Mouse (Mus musculus) heart, embryonic 16.5 days (tissue): ENCODE data around the gene Sorbs2. TPM values are rescaled to one million over a fixed set of nuclear protein-coding genes. Genes with fewer than 3 reads are reported as not detected.
A peak's percentile ranks its signal among the peaks of the same experiment; 100 is the strongest.

ENCODE experiments used
- ATAC-seq: fragments of 200-750 bp; cut with Nextera tagmentation; replicated peaks from 2 replicates; pipeline ENCODE4 v1.8.0; 2017; ENCODE audit warnings: moderate number of reproducible peaks; ENCODE audit not compliant: insufficient read depth, low FRiP score; ENCODE audit errors: extremely low read depth
- H3K27ac ChIP-seq: fragments of 300-500 bp; sonication (generic); 2 replicates; pipeline ENCODE4 v1.5.1; 2014; ENCODE audit warnings: mild to moderate bottlenecking, low read length, control low read depth, moderate library complexity
- H3K27me3 ChIP-seq: fragments of 300-500 bp; sonication (generic); 2 replicates; pipeline ENCODE4 v1.6.1; 2014; ENCODE audit warnings: low read length, mixed read lengths; ENCODE audit not compliant: control insufficient read depth, insufficient read depth
- H3K36me3 ChIP-seq: fragments of 300-500 bp; sonication (generic); 2 replicates; pipeline ENCODE4 v1.6.1; 2014; ENCODE audit not compliant: control insufficient read depth, insufficient read depth
- H3K4me1 ChIP-seq: fragments of 300-500 bp; sonication (generic); 2 replicates; pipeline ENCODE4 v1.6.1; 2014; ENCODE audit warnings: low read length, mixed read lengths; ENCODE audit not compliant: control insufficient read depth, insufficient read depth
- H3K4me2 ChIP-seq: fragments of 300-500 bp; sonication (generic); 2 replicates; pipeline ENCODE4 v1.6.1; 2014; ENCODE audit warnings: low read depth, mild to moderate bottlenecking, control low read depth, low read length
- H3K4me3 ChIP-seq: fragments of 300-500 bp; sonication (generic); 2 replicates; pipeline ENCODE4 v1.5.1; 2014; ENCODE audit warnings: mild to moderate bottlenecking, control low read depth, low read length
- H3K9ac ChIP-seq: fragments of 300-500 bp; sonication (generic); 2 replicates; pipeline ENCODE4 v1.6.1; 2014; ENCODE audit warnings: low read length, control low read depth
- H3K9me3 ChIP-seq: fragments of 300-500 bp; sonication (generic); replicated peaks from 2 replicates; pipeline ENCODE4 v1.6.1; 2016; ENCODE audit warnings: low read length; ENCODE audit not compliant: control insufficient read depth
- WGBS: fragments of 180-500 bp; shearing (Covaris S2); extraction: QIAGEN DNeasy Blood & Tissue Kit; methylation state at CpG from one replicate; pipeline ENCODE4 v1.1.7; 2014; 5-methylcytosine and 5-hydroxymethylcytosine counted together
- polyA plus RNA-seq: library from polyadenylated mRNA; unstranded; fragments of >200 nt; fragmentation: Nextera tagmentation; extraction: Ambion mirVana; gene quantifications from 2 replicates; pipeline ENCODE4 v1.2.1, GENCODE M21; 2015

Gene Sorbs2
- 316 and 349 TPM in 2 replicates for polyA plus RNA-seq

GRCm38 (mm10) chr8:45507634-45508321, at the start of gene Sorbs2:
Sorbs2 (plus strand) TSS chr8:45507788.
- H3K4me3 ChIP-seq, result peak within 1 kb of the TSS; percentile 30
- no peaks in the 10 kb centered on the region for H3K27me3 ChIP-seq
- H3K4me1 ChIP-seq, result no peaks in the 10 kb centered on the region; the same call in 1 of the 2 replicates
- no peak within 1 kb of the TSS for H3K27ac ChIP-seq
- 28% methylated on average over 16 of the region's 16 CpGs for WGBS
- no peaks in the 10 kb centered on the region for H3K36me3 ChIP-seq
- H3K4me2 ChIP-seq, result peak within 1 kb of the TSS; percentile 57
- peak within 1 kb of the TSS; percentile 38; the same call in 1 of the 2 replicates for H3K9ac ChIP-seq
- ATAC-seq, result no peak
- no peaks in the 10 kb centered on the region for H3K9me3 ChIP-seq

GRCm38 (mm10) chr8:45457874-45458273, 49.7 kb upstream of the Sorbs2 start:
- Histone ChIP-seq H3K4me3 (no peak overlapping the region), H3K9me3 (0 out of 2 replicates have a peak, but pooled peaks cover 3% of the 10 kb centered on the region), H3K27ac (no peak overlapping the region), H3K36me3 (no peaks in the 10 kb centered on the region), H3K9ac (no peak overlapping the region), H3K4me2 (no peak overlapping the region), H3K4me1 (peaks cover 3% of the 10 kb centered on the region; the same call in 1 of the 2 replicates), H3K27me3 (no peaks in the 10 kb centered on the region)
- ATAC-seq, result no peak

GRCm38 (mm10) chr8:45469006-45469405, 38.6 kb upstream of the Sorbs2 start:
- no peak overlapping the region for H3K9ac ChIP-seq

GRCm38 (mm10) chr8:45469507-45470178, 37.9 kb upstream of the Sorbs2 start:
- H3K4me1 ChIP-seq, result no peaks in the 10 kb centered on the region
- no peak overlapping the region for H3K9ac ChIP-seq
- no peaks in the 10 kb centered on the region for H3K36me3 ChIP-seq
- no peak for ATAC-seq
- 57% methylated on average over 8 of the region's 8 CpGs for WGBS
- H3K4me2 ChIP-seq, result no peak overlapping the region
- no peak overlapping the region for H3K4me3 ChIP-seq
- 0 out of 2 replicates have a peak, but pooled peaks cover under 1% of the 10 kb centered on the region for H3K9me3 ChIP-seq
- peak overlapping the region; percentile 1; the same call in 1 of the 2 replicates for H3K27ac ChIP-seq
- H3K27me3 ChIP-seq, result no peaks in the 10 kb centered on the region

More at GRCm38 (mm10) chr8:45469006-45469405, 38.6 kb upstream of the Sorbs2 start:
- no peaks in the 10 kb centered on the region for H3K27me3 ChIP-seq
- no peak overlapping the region; the same call in 1 of the 2 replicates for H3K27ac ChIP-seq
- 76% methylated on average over 2 of the region's 2 CpGs for WGBS
- ATAC-seq, result no peak
- H3K4me1 ChIP-seq, result no peaks in the 10 kb centered on the region
- H3K9me3 ChIP-seq, result no peaks in the 10 kb centered on the region
- no peak overlapping the region for H3K4me3 ChIP-seq
- H3K36me3 ChIP-seq, result no peaks in the 10 kb centered on the region
- no peak overlapping the region for H3K4me2 ChIP-seq

GRCm38 (mm10) chr8:45480886-45481285, 26.7 kb upstream of the Sorbs2 start:
- no peak for ATAC-seq
- WGBS, result 48% methylated on average over 4 of the region's 4 CpGs
- Histone ChIP-seq H3K9me3 (peaks cover 6% of the 10 kb centered on the region; the same call in 1 of the 2 replicates), H3K4me1 (no peaks in the 10 kb centered on the region), H3K4me2 (no peak overlapping the region), H3K4me3 (no peak overlapping the region), H3K9ac (no peak overlapping the region), H3K27ac (no peak overlapping the region), H3K27me3 (no peaks in the 10 kb centered on the region), H3K36me3 (no peaks in the 10 kb centered on the region)

- ATAC-seq, result no peak
- no peak overlapping the region for H3K4me3 ChIP-seq
- no peaks in the 10 kb centered on the region for H3K36me3 ChIP-seq
- H3K27ac ChIP-seq, result no peak overlapping the region
- H3K27me3 ChIP-seq, result no peaks in the 10 kb centered on the region
- H3K4me2 ChIP-seq, result no peak overlapping the region
- no peaks in the 10 kb centered on the region for H3K4me1 ChIP-seq
- WGBS, result 77% methylated on average over 3 of the region's 3 CpGs
- H3K9me3 ChIP-seq, result peaks cover 2% of the 10 kb centered on the region; the same call in 1 of the 2 replicates
- H3K9ac ChIP-seq, result no peak overlapping the region
Observed at GRCm38 (mm10) chr8:45486281-45486680, 21.3 kb upstream of the Sorbs2 start.

GRCm38 (mm10) chr8:45503971-45504370, 3.6 kb upstream of the Sorbs2 start:
- no peak for ATAC-seq
- Histone ChIP-seq H3K4me1 (no peaks in the 10 kb centered on the region; the same call in 1 of the 2 replicates), H3K4me2 (no peak overlapping the region), H3K4me3 (no peak overlapping the region), H3K27me3 (no peaks in the 10 kb centered on the region), H3K9me3 (no peaks in the 10 kb centered on the region), H3K27ac (no peak overlapping the region), H3K9ac (no peak overlapping the region), H3K36me3 (no peaks in the 10 kb centered on the region)
- 72% methylated on average over 7 of the region's 7 CpGs for WGBS

- Histone ChIP-seq H3K27me3 (no peaks in the 10 kb centered on the region), H3K4me1 (no peaks in the 10 kb centered on the region; the same call in 1 of the 2 replicates), H3K36me3 (no peaks in the 10 kb centered on the region), H3K9me3 (no peaks in the 10 kb centered on the region), H3K27ac (no peak overlapping the region), H3K4me3 (no peak overlapping the region), H3K9ac (no peak overlapping the region), H3K4me2 (no peak overlapping the region)
- 76% methylated on average over 4 of the region's 4 CpGs for WGBS
- ATAC-seq, result no peak
Observed at GRCm38 (mm10) chr8:45506376-45506775, 1.2 kb upstream of the Sorbs2 start.

- no peaks in the 10 kb centered on the region for H3K9me3 ChIP-seq
- H3K36me3 ChIP-seq, result no peaks in the 10 kb centered on the region
- no peaks in the 10 kb centered on the region for H3K27me3 ChIP-seq
- no peak for ATAC-seq
- WGBS, result 66% methylated on average over 8 of the region's 8 CpGs
- H3K4me3 ChIP-seq, result peak overlapping the region; percentile 30
- H3K4me2 ChIP-seq, result peak overlapping the region; percentile 57
- H3K4me1 ChIP-seq, result no peaks in the 10 kb centered on the region; the same call in 1 of the 2 replicates
- no peak overlapping the region for H3K27ac ChIP-seq
- H3K9ac ChIP-seq, result peak overlapping the region; percentile 38; the same call in 1 of the 2 replicates
Observed at GRCm38 (mm10) chr8:45507277-45507633, 333 bp upstream of the Sorbs2 start.
